Mouse (Mus musculus): ENCODE data around the gene Vps37c. TPM values are rescaled to one million over a fixed set of nuclear protein-coding genes. Genes with fewer than 3 reads are reported as not detected.

Vps37c gene
- polyA plus RNA-seq, 1 experiment from 2014 or later = 25.2 TPM

- TF ChIP-seq EP300 (IDR thresholded peaks at IDR 0.05) = no peak
- TF ChIP-seq CTCF (IDR thresholded peaks at IDR 0.05) = no peak
- Histone ChIP-seq H3K27me3 (replicated peaks; ENCODE audit: insufficient read depth, low read length) (no peaks in the 10 kb centered on the region), H3K4me1 (ENCODE audit: insufficient read depth, low read depth, low read length) (no peaks in the 10 kb centered on the region; the same call in 1 of the 2 replicates), H3K36me3 (ENCODE audit: insufficient read depth, low read length) (no peaks in the 10 kb centered on the region), H3K27ac (ENCODE audit: low read length) (no peak overlapping the region), H3K4me2 (replicated peaks; ENCODE audit: low read depth, low read length) (no peak overlapping the region), H3K9ac (replicated peaks; ENCODE audit: low read depth) (no peak overlapping the region), H3K9me3 (ENCODE audit: low read length) (no peaks in the 10 kb centered on the region), H3K4me3 (ENCODE audit: low read depth, low read length) (no peak overlapping the region)
- WGBS = 83% methylated on average over 8 of the region's 8 CpGs
- ATAC-seq (no peak), DNase-seq (ENCODE audit: low spot score) (no peak)
Measured at GRCm38 (mm10) chr19:10761794-10762415, 73.4 kb downstream of the Vps37c start.

GRCm38 (mm10) chr19:10762468-10762867, 73.9 kb downstream of the Vps37c start:
- ATAC-seq = no peak
- 67% methylated on average over 6 of the region's 6 CpGs for WGBS
- Histone ChIP-seq H3K27me3 (replicated peaks; ENCODE audit: insufficient read depth, low read length) (no peaks in the 10 kb centered on the region), H3K4me1 (ENCODE audit: insufficient read depth, low read depth, low read length) (no peaks in the 10 kb centered on the region; the same call in 1 of the 2 replicates), H3K9me3 (ENCODE audit: low read length) (no peaks in the 10 kb centered on the region), H3K4me2 (replicated peaks; ENCODE audit: low read depth, low read length) (no peak overlapping the region), H3K27ac (ENCODE audit: low read length) (no peak overlapping the region), H3K4me3 (ENCODE audit: low read depth, low read length) (no peak overlapping the region), H3K9ac (replicated peaks; ENCODE audit: low read depth) (no peak overlapping the region), H3K36me3 (ENCODE audit: insufficient read depth, low read length) (no peaks in the 10 kb centered on the region)
- TF ChIP-seq EP300 (IDR thresholded peaks at IDR 0.05) (no peak), CTCF (IDR thresholded peaks at IDR 0.05) (no peak)
- no peak for DNase-seq (ENCODE audit: low spot score)

DNA sequence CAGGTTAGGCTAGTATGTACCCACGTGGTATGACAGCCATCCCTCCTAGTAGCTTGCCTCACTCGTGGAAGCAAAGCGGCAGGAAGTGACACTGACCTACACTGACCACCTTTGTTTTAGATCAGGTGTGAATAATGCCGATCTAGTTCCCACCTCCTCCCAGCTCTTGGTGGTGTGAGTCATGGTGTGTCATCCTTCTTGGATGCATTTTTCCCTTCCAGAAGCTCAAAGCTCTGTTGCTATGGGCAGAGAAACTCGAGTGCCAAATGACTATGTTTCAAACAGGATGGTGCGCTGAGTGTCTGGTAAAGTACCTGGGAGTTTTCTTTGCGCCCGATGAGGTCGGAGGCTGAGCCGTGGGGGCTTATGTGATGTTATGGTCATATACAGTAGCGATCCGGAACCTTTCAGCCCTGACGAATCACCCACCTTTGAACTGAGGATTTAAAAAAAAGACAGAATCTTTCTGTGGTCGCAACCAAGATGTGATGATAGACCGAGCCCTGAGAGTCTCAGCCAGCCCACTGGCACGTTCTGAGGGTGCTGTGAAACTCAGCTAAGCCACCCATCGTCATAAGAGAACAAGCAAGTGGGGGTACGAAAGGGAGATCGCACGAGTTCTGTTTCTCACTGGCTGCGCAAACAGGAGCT, 75.0 kb downstream of the Vps37c start:
- 66% methylated on average over 21 of the region's 21 CpGs for WGBS
- no peaks in the 10 kb centered on the region; the same call in 1 of the 2 replicates for H3K4me1 ChIP-seq (ENCODE audit: insufficient read depth, low read depth, low read length)
- ATAC-seq (no peak), DNase-seq (ENCODE audit: low spot score) (no peak)
- TF ChIP-seq EP300 (IDR thresholded peaks at IDR 0.05) (no peak), CTCF (IDR thresholded peaks at IDR 0.05) (no peak)
- H3K4me2 ChIP-seq (replicated peaks; ENCODE audit: low read depth, low read length) = no peak overlapping the region
- no peak overlapping the region for H3K27ac ChIP-seq (ENCODE audit: low read length)
- H3K9ac ChIP-seq (replicated peaks; ENCODE audit: low read depth) = no peak overlapping the region
- no peaks in the 10 kb centered on the region for H3K36me3 ChIP-seq (ENCODE audit: insufficient read depth, low read length)
- H3K4me3 ChIP-seq (ENCODE audit: low read depth, low read length) = no peak overlapping the region
- H3K9me3 ChIP-seq (ENCODE audit: low read length) = no peaks in the 10 kb centered on the region
- no peaks in the 10 kb centered on the region for H3K27me3 ChIP-seq (replicated peaks; ENCODE audit: insufficient read depth, low read length)

Other genes with a start within 250 kb of the Vps37c start
- gene Lrrc10b, start 231.3 kb upstream of the Vps37c start, polyA plus RNA-seq (2015; fragmentation: Nextera tagmentation; extraction: Ambion mirVana) = 3.7 and 3.9 TPM in 2 replicates
- gene Ppp1r32, start 205.8 kb upstream of the Vps37c start, polyA plus RNA-seq (2015; fragmentation: Nextera tagmentation; extraction: Ambion mirVana) = 2.6 and 2.9 TPM in 2 replicates
- 19.8 and 20.0 TPM in 2 replicates for gene Cpsf7, start 163.5 kb upstream of the Vps37c start, polyA plus RNA-seq (2015; fragmentation: Nextera tagmentation; extraction: Ambion mirVana)
- 46.4 and 49.8 TPM in 2 replicates for gene Sdhaf2, start 162.6 kb upstream of the Vps37c start, polyA plus RNA-seq (2015; fragmentation: Nextera tagmentation; extraction: Ambion mirVana)
- 43.0 and 44.5 TPM in 2 replicates for gene Tmem216, start 132.5 kb upstream of the Vps37c start, polyA plus RNA-seq (2015; fragmentation: Nextera tagmentation; extraction: Ambion mirVana)
- 42.3 and 48.1 TPM in 2 replicates for gene Cyb561a3, start 111.6 kb upstream of the Vps37c start, polyA plus RNA-seq (2015; fragmentation: Nextera tagmentation; extraction: Ambion mirVana)
- 19.4 and 21.6 TPM in 2 replicates for gene Tmem138, start 111.4 kb upstream of the Vps37c start, polyA plus RNA-seq (2015; fragmentation: Nextera tagmentation; extraction: Ambion mirVana)
- 178 and 181 TPM in 2 replicates for gene Ddb1, start 83.4 kb upstream of the Vps37c start, polyA plus RNA-seq (2015; fragmentation: Nextera tagmentation; extraction: Ambion mirVana)
- 7.3 TPM in 2 replicates for gene Tkfc, start 83.1 kb upstream of the Vps37c start, polyA plus RNA-seq (2015; fragmentation: Nextera tagmentation; extraction: Ambion mirVana)
- gene Vwce, start 54.5 kb upstream of the Vps37c start, polyA plus RNA-seq (2015; fragmentation: Nextera tagmentation; extraction: Ambion mirVana) = 0.08 TPM in 1 of 2 replicates, not detected in the other
- not detected in 2 replicates for gene Pga5, start 10.7 kb upstream of the Vps37c start, polyA plus RNA-seq (2015; fragmentation: Nextera tagmentation; extraction: Ambion mirVana)
- gene Cd5, start 50.3 kb downstream of the Vps37c start, polyA plus RNA-seq (2015; fragmentation: Nextera tagmentation; extraction: Ambion mirVana) = 0.48 and 0.68 TPM in 2 replicates
- gene Cd6, start 141.3 kb downstream of the Vps37c start, polyA plus RNA-seq (2015; fragmentation: Nextera tagmentation; extraction: Ambion mirVana) = not detected in 2 replicates
- 3.0 and 3.7 TPM in 2 replicates for gene Slc15a3, start 151.0 kb downstream of the Vps37c start, polyA plus RNA-seq (2015; fragmentation: Nextera tagmentation; extraction: Ambion mirVana)
- gene Tmem132a, start 181.2 kb downstream of the Vps37c start, polyA plus RNA-seq (2015; fragmentation: Nextera tagmentation; extraction: Ambion mirVana) = 15.1 and 18.9 TPM in 2 replicates
- 143 and 155 TPM in 2 replicates for gene Tmem109, start 193.3 kb downstream of the Vps37c start, polyA plus RNA-seq (2015; fragmentation: Nextera tagmentation; extraction: Ambion mirVana)
- gene Prpf19, start 206.5 kb downstream of the Vps37c start, polyA plus RNA-seq (2015; fragmentation: Nextera tagmentation; extraction: Ambion mirVana) = 18.8 and 22.4 TPM in 2 replicates
- not detected in 2 replicates for gene Zp1, start 231.9 kb downstream of the Vps37c start, polyA plus RNA-seq (2015; fragmentation: Nextera tagmentation; extraction: Ambion mirVana)
- gene Ptgdr2, start 248.4 kb downstream of the Vps37c start, polyA plus RNA-seq (2015; fragmentation: Nextera tagmentation; extraction: Ambion mirVana) = 0.36 and 0.45 TPM in 2 replicates